ENCODE assay signal across 8 mouse cellular contexts in the genomic region with DNA sequence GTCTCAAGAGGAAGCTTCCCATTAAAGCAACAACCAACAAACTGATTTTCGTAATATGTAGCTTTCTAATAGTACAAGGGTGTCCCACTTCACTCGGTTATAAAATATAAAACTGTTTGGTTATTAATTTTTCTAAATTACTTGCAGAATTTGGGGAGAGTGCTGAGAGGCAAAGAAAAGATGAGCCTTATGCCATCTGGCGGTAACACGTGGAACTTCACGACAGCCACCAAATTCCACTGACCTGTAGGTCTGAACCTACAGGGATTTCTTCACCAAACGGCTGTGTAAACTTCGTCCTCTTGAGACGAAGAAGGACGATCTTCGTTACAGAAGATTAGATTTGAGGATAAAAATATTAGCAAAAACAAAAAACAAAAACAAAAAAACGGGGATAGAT.
DNase-seq lines count a peak whose midpoint lies in the region; ATAC-seq and TF ChIP-seq lines count a peak whose summit lies in the region.

No protein-coding gene starts in this region.

- WGBS in hindbrain, embryonic 11.5 days, result under 1% methylated on average over 11 of the region's 11 CpGs
- under 1% methylated on average over 11 of the region's 11 CpGs for WGBS in limb, embryonic 14.5 days
- under 1% methylated on average over 11 of the region's 11 CpGs for WGBS in midbrain, embryonic 15.5 days

- ATAC-seq in Patski, result no peak
- no peak; the same call in 1 of the 2 replicates for ATAC-seq in hindbrain, embryonic 11.5 days (ENCODE audit: low FRiP score)
- ATAC-seq in limb, embryonic 14.5 days (ENCODE audit: low FRiP score, low read depth), result peak; percentile 30; the same call in 1 of the 2 replicates
- ATAC-seq in midbrain, embryonic 15.5 days (replicated peaks), result no peak

- peaks cover 7% of the 10 kb centered on the region for H3K9me3 ChIP-seq in erythroblast, embryonic 14.5 days (ENCODE audit: control insufficient read depth, low read length)
- no peaks in the 10 kb centered on the region for H3K9me3 ChIP-seq in hindbrain, embryonic 11.5 days (ENCODE audit: control insufficient read depth, low read length)
- no peaks in the 10 kb centered on the region for H3K9me3 ChIP-seq in limb, embryonic 14.5 days (ENCODE audit: control insufficient read depth, low read length)
- H3K9me3 ChIP-seq in midbrain, embryonic 15.5 days, result no peaks in the 10 kb centered on the region

- peak overlapping the region; percentile 63 for H3K4me3 ChIP-seq in erythroblast, embryonic 14.5 days (replicated peaks)
- peak overlapping the region; percentile 15; the same call in 1 of the 2 replicates for H3K4me3 ChIP-seq in hindbrain, embryonic 11.5 days (ENCODE audit: low read depth, low read length)
- H3K4me3 ChIP-seq in limb, embryonic 14.5 days (replicated peaks; ENCODE audit: low read length), result peak overlapping the region; percentile 31
- no peak overlapping the region for H3K4me3 ChIP-seq in midbrain, embryonic 15.5 days

- CTCF ChIA-PET in Patski (lab: Charles Lee), result interaction anchor here (0.8 to 3.5 kb wide), 15 partner anchors 14 to 497 kb away, joined by 3 to 27 read pairs (median 4); no protein-coding TSS in a partner anchor

- DNase-seq in adrenal gland, postnatal 10 days, result peak; percentile 69
- no peak for DNase-seq in adrenal gland, adult 8-10 months
- no peak for DNase-seq in Patski (ENCODE audit: low read depth, low spot score)
- peak; percentile 87 for DNase-seq in hindbrain, embryonic 11.5 days (ENCODE audit: low spot score)
- DNase-seq in limb, embryonic 14.5 days (ENCODE audit: low spot score), result peak; percentile 90
- DNase-seq in thymus, postnatal 25 days, result peak; percentile 57

- no peaks in the 10 kb centered on the region for H3K36me3 ChIP-seq in erythroblast, embryonic 14.5 days (ENCODE audit: control insufficient read depth)
- H3K36me3 ChIP-seq in hindbrain, embryonic 11.5 days (ENCODE audit: control insufficient read depth, insufficient read depth, low read length), result no peaks in the 10 kb centered on the region
- H3K36me3 ChIP-seq in limb, embryonic 14.5 days (ENCODE audit: control insufficient read depth, insufficient read depth, low read length), result no peaks in the 10 kb centered on the region
- no peaks in the 10 kb centered on the region for H3K36me3 ChIP-seq in midbrain, embryonic 15.5 days (replicated peaks)

- POLR2A ChIA-PET in Patski (lab: Charles Lee), result no interaction called here

- no peak overlapping the region for H3K9ac ChIP-seq in hindbrain, embryonic 11.5 days (ENCODE audit: low read depth, low read length)
- H3K9ac ChIP-seq in limb, embryonic 14.5 days (ENCODE audit: low read depth, low read length, severe bottlenecking), result peak overlapping the region; percentile 47
- H3K9ac ChIP-seq in midbrain, embryonic 15.5 days, result no peak overlapping the region

- peaks cover 44% of the 10 kb centered on the region for H3K4me1 ChIP-seq in erythroblast, embryonic 14.5 days (ENCODE audit: control insufficient read depth)
- peaks cover 10% of the 10 kb centered on the region for H3K4me1 ChIP-seq in hindbrain, embryonic 11.5 days (replicated peaks; ENCODE audit: control insufficient read depth, insufficient read depth, low read length)
- peaks cover 42% of the 10 kb centered on the region for H3K4me1 ChIP-seq in limb, embryonic 14.5 days (ENCODE audit: control insufficient read depth, insufficient read depth, low read length)
- peaks cover 15% of the 10 kb centered on the region for H3K4me1 ChIP-seq in midbrain, embryonic 15.5 days

- no peak for TF ChIP-seq POLR2A in limb, embryonic 14.5 days (IDR thresholded peaks at IDR 0.05; ENCODE audit: borderline replicate concordance, extremely low read depth, insufficient read depth, insufficient read length)

- in situ Hi-C loops in Patski (cut with MboI; ENCODE audit: low pct_unique_long_range_greater_than_20kb), result loop anchor here (5.0 to 10.0 kb wide), 3 partner anchors 363 to 1054 kb away; a partner anchor contains a TSS

- peak; percentile 89 for TF ChIP-seq CTCF in Patski (IDR thresholded peaks at IDR 0.05)

- no peaks in the 10 kb centered on the region for H3K27me3 ChIP-seq in Patski
- H3K27me3 ChIP-seq in erythroblast, embryonic 14.5 days (ENCODE audit: control insufficient read depth), result peaks cover 75% of the 10 kb centered on the region
- peaks cover 14% of the 10 kb centered on the region for H3K27me3 ChIP-seq in hindbrain, embryonic 11.5 days (ENCODE audit: control insufficient read depth, insufficient read depth, low read length)
- H3K27me3 ChIP-seq in limb, embryonic 14.5 days (ENCODE audit: control insufficient read depth, insufficient read depth, low read length), result peaks cover 8% of the 10 kb centered on the region
- peaks cover 39% of the 10 kb centered on the region for H3K27me3 ChIP-seq in midbrain, embryonic 15.5 days (replicated peaks)

- H3K4me2 ChIP-seq in hindbrain, embryonic 11.5 days (replicated peaks; ENCODE audit: low read depth, low read length), result peak overlapping the region; percentile 12; the same call in 1 of the 2 replicates
- H3K4me2 ChIP-seq in limb, embryonic 14.5 days (replicated peaks; ENCODE audit: low read depth, low read length, severe bottlenecking), result peak overlapping the region; percentile 60
- peak overlapping the region; percentile 24 for H3K4me2 ChIP-seq in midbrain, embryonic 15.5 days

- H3K27ac ChIP-seq in hindbrain, embryonic 11.5 days (ENCODE audit: low read depth, low read length), result peak overlapping the region; percentile 84
- H3K27ac ChIP-seq in limb, embryonic 14.5 days (replicated peaks; ENCODE audit: low read depth, low read length), result peak overlapping the region; percentile 87
- no peak overlapping the region for H3K27ac ChIP-seq in midbrain, embryonic 15.5 days

Comparison
In these comparisons a context has a peak if more than half of its experiments do, and no peak if none do; other contexts are left out.
1. DNase-seq: peak in adrenal gland, postnatal 10 days (single experiment), hindbrain, embryonic 11.5 days (single experiment), limb, embryonic 14.5 days (single experiment) and thymus, postnatal 25 days (single experiment); none in adrenal gland, adult 8-10 months (single experiment) and Patski (single experiment).
2. Peak in every context shown above with its lines, with median percentiles within 50 percentile points of each other: H3K4me2 ChIP-seq.